Mouse (Mus musculus): Measurements from ENCODE around the gene Brcc3.
A peak's percentile ranks its signal among the peaks of the same experiment; 100 is the strongest.
"Not testable (repeated sequence)": the region's sequence is repeated elsewhere in the genome, so short reads cannot be mapped to it uniquely, and the experiment has no call there.

Gene Brcc3

DNA sequence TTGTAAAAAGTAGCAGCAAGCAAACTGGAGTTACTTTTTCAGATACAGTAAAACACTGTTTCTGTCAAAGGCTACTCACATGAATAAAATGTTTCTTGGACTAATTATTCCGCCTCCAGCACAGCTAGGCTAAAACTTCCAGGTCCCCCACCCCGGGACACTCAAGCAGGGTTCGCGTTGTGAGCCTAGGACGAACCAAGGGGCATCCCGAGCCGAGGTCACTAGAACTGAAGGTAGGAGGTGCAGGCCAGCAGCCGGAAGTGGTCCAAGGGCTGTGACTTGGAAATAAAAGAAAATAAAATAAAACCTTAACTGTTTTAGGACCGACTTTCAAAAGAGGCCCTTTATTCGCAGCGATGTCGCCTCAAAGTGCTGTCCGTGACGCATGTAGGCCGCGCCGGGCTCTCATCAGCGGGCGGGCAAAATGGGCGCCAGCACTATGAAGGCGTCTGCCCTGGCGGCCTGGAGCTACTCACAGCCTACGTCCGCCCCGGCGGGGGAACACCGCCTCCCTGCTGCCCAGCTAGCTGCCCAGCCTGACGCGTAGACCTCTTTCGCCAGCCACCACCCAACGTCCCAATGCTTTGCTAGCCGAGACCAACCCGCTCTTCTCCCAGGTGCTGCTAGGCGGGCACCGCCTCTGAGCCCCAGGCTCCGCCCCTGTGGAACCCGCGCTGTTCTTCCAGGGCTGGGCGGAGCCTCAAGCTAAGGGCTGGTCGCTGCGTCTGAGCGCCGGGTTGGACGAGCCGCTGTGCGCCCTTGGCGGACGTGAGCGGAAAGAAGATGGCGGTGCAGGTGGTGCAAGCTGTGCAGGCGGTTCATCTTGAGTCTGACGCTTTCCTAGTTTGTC, at the start of gene Brcc3, which contains the start of the genes Cmc4 and Mtcp1:
Brcc3 (plus strand) TSS at position 693 of the 850 bp plus-strand sequence.
Cmc4 (minus strand) TSS at position 649 of the 850 bp plus-strand sequence.
Mtcp1 (minus strand) TSS at position 653 of the 850 bp plus-strand sequence.
- peak; percentile 75 to 81 for DNase-seq (ENCODE audit: low read depth in 1 of 2, low spot score in 2 of 2)

DNA sequence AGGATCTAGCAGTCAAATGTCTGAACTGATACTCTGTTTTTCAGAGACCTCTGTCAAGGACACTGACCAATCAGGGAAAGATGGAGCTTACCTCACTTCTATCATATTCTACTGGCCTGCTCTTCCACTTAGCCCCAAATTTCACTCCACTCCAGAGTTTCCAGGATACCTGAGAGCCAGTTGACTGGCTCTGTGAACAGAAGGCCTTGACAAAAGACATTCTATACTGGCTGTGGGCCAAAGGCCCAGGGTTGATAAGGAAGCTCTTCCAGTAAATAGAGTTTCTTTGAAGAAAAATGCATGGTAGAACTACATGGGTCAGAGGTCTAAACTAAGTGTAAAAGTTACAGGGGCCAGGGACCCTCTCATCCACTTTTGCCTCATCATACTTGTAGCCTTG, 46.2 kb upstream of the Brcc3 start:
- DNase-seq (ENCODE audit: low read depth in 1 of 2, low spot score in 2 of 2) = no peak

DNA sequence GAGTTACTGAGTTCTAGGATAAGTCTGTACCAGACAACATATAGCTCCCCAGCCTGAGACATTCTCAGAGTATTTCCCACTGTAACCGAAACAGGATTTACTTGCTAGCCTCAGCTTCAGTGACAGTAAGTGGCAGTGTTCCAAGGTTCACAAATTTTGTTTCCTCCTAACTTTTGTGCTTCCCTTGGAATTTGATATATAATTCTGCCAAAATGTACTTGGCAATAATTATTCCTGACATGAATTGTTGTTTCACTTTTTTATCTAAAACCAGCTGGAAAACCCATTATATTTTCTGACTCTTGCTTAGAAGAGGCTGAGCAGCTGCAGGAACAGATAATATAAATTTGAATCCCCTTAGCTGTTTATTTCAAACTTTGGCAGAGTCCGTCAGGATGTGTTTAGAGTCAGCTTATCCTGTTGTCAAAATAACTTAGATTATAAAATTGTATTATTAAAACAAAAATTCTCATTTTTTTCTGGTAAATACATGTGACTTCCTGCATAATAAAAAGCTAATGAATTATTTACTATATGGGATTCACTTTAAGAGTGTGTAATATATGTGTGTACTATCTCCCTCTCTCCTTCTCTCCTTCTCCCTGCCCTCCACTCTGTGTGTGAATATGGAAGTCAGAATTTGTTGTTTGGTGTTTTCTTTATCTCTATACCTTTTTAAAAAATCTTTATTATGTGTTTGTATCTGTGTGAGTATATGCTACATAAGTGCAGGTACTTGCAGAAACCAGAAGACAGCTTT, 43.6 kb upstream of the Brcc3 start:
- DNase-seq (ENCODE audit: low read depth in 1 of 2, low spot score in 2 of 2) = no peak

DNA sequence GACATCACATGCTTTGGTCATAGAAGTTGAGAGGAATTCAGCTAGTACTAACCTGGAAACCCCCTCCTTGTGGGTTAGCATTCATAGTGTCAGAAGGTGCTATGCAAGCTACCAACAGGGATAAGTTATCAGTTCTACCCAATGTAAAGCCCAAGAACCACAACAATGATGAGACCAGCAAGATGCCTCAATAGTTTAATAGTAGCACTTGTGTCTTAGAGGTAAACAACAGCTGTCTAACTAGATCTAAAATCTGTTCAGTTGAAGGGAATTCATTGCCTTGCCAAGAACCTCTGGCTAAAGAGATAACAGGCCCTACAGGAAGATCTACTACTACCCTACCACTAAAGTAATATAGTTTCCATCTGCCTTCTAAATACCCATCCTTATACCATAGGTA, 39.6 kb upstream of the Brcc3 start:
- DNase-seq (ENCODE audit: low read depth in 1 of 2, low spot score in 2 of 2) = no peak

DNA sequence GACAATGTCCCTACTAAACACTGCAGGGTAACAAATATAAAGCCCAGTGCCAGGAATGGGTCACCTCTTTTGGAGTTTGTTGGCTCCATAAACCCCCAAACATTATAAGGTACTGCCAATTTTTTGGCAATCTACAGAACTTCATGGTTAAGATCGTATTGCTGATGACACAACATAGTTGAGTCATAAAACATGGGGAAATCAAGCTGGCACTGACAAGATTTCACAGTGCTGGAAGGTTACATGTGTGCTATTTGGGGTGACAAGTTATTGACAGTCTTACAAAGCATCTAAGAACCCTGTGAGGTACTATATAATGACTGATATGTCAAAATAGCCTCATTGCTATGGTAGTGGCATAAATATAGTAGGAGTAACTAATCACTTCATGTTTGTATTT, 35.3 kb upstream of the Brcc3 start:
- no peak for DNase-seq (ENCODE audit: low read depth in 1 of 2, low spot score in 2 of 2)

DNA sequence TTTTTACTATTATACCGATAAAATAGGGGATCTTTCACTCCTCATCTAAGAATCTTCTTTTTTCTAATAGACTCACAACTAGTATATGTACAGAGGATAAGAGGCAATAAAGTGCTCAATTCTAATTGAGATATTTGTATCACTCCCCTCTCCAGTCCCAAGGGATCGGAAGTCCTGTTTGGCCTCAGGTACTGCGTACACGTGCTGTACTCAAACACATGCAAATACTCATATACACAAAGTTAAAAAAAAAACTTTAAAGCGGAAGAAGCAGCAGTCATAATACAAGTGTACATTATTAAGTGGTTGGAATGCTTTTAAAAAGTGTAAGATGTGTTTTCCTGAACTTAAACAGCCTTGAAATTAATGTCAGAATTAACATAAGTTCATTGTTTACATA, 34.7 kb upstream of the Brcc3 start:
- DNase-seq (ENCODE audit: low read depth in 1 of 2, low spot score in 2 of 2) = no peak

DNA sequence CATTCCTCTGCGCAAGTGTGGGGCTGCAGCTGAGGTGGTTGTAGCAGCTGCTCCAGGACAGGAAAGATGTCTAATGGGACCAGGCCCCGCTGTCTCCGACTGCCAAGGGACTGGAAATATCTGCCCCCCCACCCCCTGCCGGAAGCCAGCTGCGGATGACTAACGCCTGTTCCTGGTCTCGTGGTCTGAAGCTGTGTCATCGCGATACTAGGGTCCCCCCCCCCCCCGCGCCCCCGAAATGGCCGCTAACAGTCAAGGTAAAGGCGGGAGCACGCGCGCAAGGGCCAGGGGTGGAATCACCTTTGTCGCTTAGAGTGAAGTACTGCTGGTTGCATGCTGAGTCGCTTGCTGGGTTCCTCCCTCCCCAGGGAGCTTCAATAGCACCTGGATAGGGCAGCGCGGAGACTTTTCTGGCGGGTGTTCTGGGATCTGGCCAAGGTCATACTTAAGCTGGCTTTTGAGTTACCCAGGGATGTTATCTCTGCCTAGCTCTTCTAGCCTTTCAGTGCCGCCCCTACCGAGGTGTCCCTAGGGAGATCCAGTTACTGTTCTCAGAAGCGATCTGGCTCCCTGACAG, 34.1 kb upstream of the Brcc3 start, which contains the start of the genes Fundc2 and F8:
Fundc2 (plus strand) TSS at position 205 of the 577 bp plus-strand sequence.
F8 (minus strand) TSS at position 421 of the 577 bp plus-strand sequence.
- DNase-seq (ENCODE audit: low read depth in 1 of 2, low spot score in 2 of 2) = no peak

DNA sequence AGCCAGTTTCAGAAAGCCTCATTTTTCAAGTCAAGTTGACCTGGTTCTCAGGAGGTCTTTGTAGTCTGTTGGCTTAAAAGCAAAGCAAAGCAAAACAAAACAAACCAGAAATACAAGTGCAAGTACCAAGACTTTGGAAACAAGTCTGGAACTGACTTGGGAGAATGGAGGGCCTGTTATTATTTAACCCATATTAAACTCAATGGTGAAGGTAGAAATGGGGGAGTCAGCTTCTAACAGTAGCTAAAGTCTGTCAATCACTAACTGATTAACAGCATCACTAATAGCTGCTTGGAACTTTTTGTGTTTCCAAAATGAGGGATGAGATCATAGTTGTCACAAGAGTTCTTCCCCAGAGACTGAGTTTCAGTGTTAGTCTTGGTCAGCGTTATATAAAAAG, 17.0 kb upstream of the Brcc3 start:
- DNase-seq (ENCODE audit: low read depth in 1 of 2, low spot score in 2 of 2) = no peak

DNA sequence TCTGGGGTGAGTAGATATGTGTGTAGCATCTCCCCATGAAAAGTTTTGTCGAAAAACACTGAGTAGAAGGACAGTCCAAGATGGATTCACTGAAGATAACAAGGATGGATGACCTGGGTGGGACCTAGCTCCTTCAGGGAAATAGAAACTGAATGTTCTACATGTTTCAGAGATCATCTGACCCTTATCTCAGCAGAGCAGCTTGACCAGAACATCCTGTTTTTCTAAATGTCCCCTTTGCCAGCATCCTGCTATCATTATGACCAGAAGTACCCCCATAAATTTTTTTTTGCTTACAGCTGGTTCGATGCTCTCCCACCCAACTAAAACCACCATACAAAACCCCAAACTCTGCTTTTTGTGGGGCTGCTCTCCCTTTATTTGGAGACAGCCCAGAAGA, 13.8 kb upstream of the Brcc3 start:
- DNase-seq (ENCODE audit: low read depth in 1 of 2, low spot score in 2 of 2) = no peak

DNA sequence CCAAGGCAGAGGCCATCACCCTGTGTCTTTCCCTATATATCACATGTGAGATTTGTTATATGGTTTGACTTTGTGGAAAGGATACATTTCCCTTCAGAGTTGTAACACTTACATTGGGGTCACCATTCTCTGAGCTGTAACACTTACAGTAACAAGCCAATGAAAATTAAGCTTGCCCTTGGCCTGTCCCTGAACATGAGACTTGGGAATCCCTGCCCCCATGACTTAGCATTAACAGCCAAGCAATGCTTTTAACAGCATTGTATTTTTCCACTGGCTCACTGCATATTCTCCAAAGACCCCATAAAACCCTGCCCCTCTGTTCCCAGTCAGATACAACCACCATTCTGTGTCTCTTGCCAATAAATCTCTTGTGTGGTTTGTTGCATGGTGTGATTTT, 13.1 kb upstream of the Brcc3 start:
- DNase-seq (ENCODE audit: low read depth in 1 of 2, low spot score in 2 of 2) = no peak

DNA sequence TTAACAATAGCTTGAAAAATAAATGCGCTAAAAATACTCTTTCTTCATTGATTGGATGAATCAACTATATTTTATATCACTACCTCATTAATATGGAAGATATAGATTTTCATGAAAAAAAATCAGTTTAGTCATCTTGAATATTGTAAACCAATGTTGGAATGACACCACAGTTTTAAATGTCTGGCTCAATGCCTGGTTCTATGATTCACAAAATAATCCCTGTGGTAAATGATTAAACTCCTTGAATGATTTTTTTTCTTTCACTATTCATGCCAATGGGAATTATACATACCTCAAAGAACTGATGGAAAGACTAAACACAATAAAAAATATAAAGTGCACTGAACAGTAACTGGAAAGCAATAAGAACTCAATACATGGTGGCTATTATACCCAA, 6.7 kb upstream of the Brcc3 start:
- no peak for DNase-seq (ENCODE audit: low read depth in 1 of 2, low spot score in 2 of 2)

DNA sequence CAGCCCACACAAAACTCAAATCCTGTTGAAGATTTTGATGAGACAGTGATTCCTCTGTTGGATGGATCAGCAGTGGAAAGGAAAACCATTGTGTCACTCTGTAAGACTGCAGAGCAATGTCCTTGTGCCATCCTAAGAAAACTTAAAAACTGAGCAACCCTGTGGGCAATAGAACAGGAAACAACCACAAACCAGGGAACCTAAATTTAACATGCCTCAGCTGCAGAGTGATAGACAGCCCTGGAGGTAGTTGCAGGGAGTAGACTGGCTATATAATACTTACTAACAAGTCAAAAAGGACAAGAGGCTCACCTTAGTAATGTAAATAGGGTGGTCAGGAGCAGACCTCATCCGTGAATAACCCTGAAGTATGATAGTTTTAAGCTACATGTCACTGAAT, 38.2 kb downstream of the Brcc3 start:
- no peak for DNase-seq (ENCODE audit: low read depth in 1 of 2, low spot score in 2 of 2)

DNA sequence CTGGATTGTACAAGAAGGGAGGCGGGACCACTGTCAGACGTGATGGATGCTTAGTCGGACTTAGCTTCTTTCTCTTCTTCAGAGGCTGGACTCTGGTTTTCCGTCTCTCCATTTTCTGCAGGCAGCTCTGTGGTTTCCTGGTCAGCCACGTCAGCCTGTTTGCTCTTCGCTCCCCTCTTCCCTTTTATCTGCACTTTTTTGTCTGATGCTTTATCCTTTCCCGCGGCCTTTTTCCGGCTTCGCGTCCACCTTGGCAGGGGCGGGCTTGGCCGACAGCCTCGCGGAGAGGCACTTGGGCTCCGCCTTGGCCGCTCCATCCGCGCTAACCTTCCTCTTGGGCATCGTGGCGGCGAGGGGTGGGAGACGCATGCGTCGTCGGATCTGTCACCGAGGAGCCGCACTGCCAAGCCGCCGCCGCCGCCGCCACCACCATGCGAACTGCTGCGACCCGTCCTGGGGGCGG, 58.8 kb downstream of the Brcc3 start:
- not testable (repeated sequence) for DNase-seq (ENCODE audit: low read depth in 1 of 2, low spot score in 2 of 2)

DNA sequence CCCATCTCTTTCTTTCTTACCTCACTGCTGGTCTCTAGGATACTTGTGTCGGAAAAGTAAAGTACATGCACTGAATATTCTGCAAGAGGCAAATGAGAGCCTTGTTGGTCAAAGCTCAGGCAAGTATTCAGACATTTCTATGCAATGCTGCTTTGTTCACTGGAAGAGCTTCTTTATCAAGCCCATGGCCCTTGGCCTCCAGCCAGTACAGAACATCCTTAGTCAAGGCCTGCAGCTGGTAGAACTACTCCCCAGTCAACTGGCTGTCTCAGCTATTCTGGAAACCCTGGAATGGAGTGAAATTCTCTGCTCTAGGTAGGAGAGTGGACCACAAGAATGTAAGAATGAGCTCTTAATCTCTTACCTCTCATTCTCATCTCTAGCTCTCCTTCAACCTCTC, 73.5 kb downstream of the Brcc3 start:
- DNase-seq (ENCODE audit: low read depth in 1 of 2, low spot score in 2 of 2) = no peak
